Mouse (Mus musculus): ENCODE measurements at regions not wholly inside any gene's neighbourhood (a gene's known extent, or its start where the extent isn't known, plus 50 kb on each side); places are given as distances from the start of the nearest gene placed in this dataset.

GRCm38 (mm10) chr16:81695241-81695640 is 494.7 kb downstream of the Ncam2 start:
- Histone ChIP-seq H3K27me3 (ENCODE audit: control insufficient read depth, insufficient read depth, low read length) (no peaks in the 10 kb centered on the region), H3K79me2 (ENCODE audit: control insufficient read depth, insufficient read depth, low read length) (no peaks in the 10 kb centered on the region), H3K9ac (ENCODE audit: low read depth, low read length) (no peak overlapping the region), H3K27ac (replicated peaks; ENCODE audit: insufficient read depth, low read depth, low read length) (no peak overlapping the region), H3K4me3 (ENCODE audit: insufficient read depth, low read depth, low read length) (no peak overlapping the region), H3K4me1 (ENCODE audit: control insufficient read depth, insufficient read depth, low read length) (no peaks in the 10 kb centered on the region), H3K36me3 (ENCODE audit: control insufficient read depth, insufficient read depth, low read length) (no peaks in the 10 kb centered on the region)
- no peak for TF ChIP-seq POLR2A (IDR thresholded peaks at IDR 0.05; ENCODE audit: extremely low read depth, insufficient read depth, low read length)
- TF ChIP-seq CTCF (IDR thresholded peaks at IDR 0.05; ENCODE audit: low read depth, low read length) = no peak
- no peak for DNase-seq (ENCODE audit: extremely low read depth, low read depth, low spot score)
- 83% methylated on average over 3 of the region's 3 CpGs for WGBS

GRCm38 (mm10) chr16:81703419-81703818 is 502.9 kb downstream of the Ncam2 start:
- 66% methylated on average over 1 of the region's 1 CpGs for WGBS
- Histone ChIP-seq H3K36me3 (ENCODE audit: control insufficient read depth, insufficient read depth, low read length) (no peaks in the 10 kb centered on the region), H3K4me3 (ENCODE audit: insufficient read depth, low read depth, low read length) (no peak overlapping the region), H3K27ac (replicated peaks; ENCODE audit: insufficient read depth, low read depth, low read length) (no peak overlapping the region), H3K4me1 (ENCODE audit: control insufficient read depth, insufficient read depth, low read length) (no peaks in the 10 kb centered on the region), H3K9ac (ENCODE audit: low read depth, low read length) (no peak overlapping the region), H3K27me3 (ENCODE audit: control insufficient read depth, insufficient read depth, low read length) (no peaks in the 10 kb centered on the region), H3K79me2 (ENCODE audit: control insufficient read depth, insufficient read depth, low read length) (no peaks in the 10 kb centered on the region)
- TF ChIP-seq CTCF (IDR thresholded peaks at IDR 0.05; ENCODE audit: low read depth, low read length) (no peak), POLR2A (IDR thresholded peaks at IDR 0.05; ENCODE audit: extremely low read depth, insufficient read depth, low read length) (no peak)
- DNase-seq (ENCODE audit: extremely low read depth, low read depth, low spot score) = peak; percentile 27

Data from liver, adult 2 months (tissue).